Mouse (Mus musculus): ENCODE data around the gene Hadhb. TPM values are rescaled to one million over a fixed set of nuclear protein-coding genes. Genes with fewer than 3 reads are reported as not detected.

Gene Hadhb
- total RNA-seq (2014; fragmentation: Nextera tagmentation) (108 and 135 TPM in 2 replicates), total RNA-seq (2017) (79.1 and 83.8 TPM in 2 replicates)

DNA sequence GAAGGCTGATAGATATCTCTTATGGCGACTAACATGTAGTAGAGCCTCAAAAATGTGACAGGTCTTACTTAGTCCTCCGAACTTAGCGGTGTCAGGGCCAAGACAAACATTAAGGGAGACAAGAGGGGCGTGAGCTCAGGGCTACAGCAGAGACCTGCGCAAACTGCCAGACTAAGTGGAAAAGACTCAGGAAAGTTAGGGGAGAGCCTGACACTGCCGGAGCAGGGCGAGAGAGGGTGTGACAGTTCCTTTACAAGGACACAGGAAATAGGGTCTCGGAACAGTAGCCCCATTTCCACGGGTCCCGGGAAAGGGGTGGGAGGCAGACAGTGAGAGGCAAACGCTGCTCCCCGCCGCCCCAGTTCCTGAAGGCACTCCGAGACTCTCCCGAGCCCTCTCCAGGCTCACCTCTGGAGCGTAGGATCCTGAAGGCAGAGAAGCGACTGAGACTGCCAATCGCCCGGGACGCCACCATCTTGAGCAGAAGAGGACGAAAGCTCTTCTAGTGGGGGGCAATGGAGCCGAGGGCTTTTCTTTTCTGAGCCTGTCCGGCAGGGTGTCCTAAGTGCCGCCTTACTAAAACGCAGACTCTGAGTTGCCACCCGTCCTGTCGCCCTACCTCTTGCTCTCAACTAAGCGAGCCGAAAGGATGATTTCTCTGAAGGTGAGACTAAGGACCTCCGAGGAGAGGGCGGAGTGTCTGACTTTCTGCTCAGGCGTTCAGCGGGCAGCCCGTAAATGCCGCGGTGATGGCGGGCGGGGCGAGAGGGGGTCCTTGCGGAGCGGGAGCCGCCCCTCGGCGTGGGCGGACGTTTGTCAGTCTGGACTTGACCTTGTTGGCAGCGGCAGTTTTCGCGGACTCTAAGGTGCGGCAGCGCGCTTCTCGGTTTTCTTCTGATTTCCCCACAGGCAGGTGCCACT, at the start of gene Hadhb, which contains the start of gene Hadha:
Hadhb (plus strand) TSS at position 775 of the 921 bp plus-strand sequence.
Hadha (minus strand) TSS at position 689 of the 921 bp plus-strand sequence.
- ATAC-seq (replicated peaks; ENCODE audit: poor library complexity, severe bottlenecking): peak; percentile 91

GRCm38 (mm10) chr5:30105668-30106300, 49.3 kb upstream of the Hadhb start, which contains the start of gene 3110082J24Rik:
Gene 3110082J24Rik, minus strand, starts transcription at chr5:30106086.
- no peak for ATAC-seq (replicated peaks; ENCODE audit: poor library complexity, severe bottlenecking)

DNA sequence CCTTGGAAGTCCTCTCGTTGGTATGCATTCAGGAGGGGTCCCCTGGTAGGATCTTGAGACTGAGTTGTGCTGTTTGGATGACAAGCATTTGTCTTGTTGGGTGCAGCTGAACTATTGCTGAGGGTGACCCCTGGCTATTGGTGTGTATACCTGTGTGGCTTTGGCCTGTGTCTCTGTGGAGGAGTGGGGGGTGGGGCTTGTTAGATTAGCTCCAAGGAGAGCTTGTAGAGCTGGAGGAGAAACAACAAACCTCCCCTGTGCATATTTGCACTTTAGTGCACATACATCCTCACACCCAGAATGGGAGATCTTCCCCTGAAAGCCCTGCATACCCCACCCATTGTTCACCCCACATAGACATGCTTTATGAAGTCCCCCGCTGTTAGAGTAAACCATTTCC, 48.3 kb upstream of the Hadhb start:
- no peak for ATAC-seq (replicated peaks; ENCODE audit: poor library complexity, severe bottlenecking)

DNA sequence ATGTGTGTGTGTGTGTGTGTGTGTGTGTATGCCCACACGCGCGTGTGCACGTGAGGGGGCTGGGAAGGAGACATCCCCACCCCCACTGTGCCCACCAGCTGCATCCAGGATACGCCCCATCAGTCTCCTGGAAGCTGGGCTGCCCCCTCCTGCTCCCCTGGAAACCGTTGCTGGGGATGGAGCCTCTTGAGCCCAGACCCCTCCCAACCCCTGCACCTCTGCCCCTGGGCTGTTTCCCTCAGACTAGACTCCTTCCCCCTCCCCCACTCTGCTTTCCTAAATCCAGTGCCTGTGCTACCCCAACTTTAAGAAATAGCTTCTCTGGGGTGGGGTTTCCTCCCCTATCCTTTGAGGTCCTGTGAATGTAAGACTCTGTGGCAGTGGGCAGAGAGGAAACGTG, 47.9 kb upstream of the Hadhb start:
- no peak for ATAC-seq (replicated peaks; ENCODE audit: poor library complexity, severe bottlenecking)

GRCm38 (mm10) chr5:30107611-30108041, 47.4 kb upstream of the Hadhb start:
- no peak for ATAC-seq (replicated peaks; ENCODE audit: poor library complexity, severe bottlenecking)

GRCm38 (mm10) chr5:30108233-30108632, 46.8 kb upstream of the Hadhb start:
- ATAC-seq (replicated peaks; ENCODE audit: poor library complexity, severe bottlenecking): no peak

- no peak for ATAC-seq (replicated peaks; ENCODE audit: poor library complexity, severe bottlenecking)
These were observed 45.1 kb upstream of the Hadhb start for GRCm38 (mm10) chr5:30109899-30110298.

- no peak for ATAC-seq (replicated peaks; ENCODE audit: poor library complexity, severe bottlenecking)
These were observed 44.5 kb upstream of the Hadhb start for GRCm38 (mm10) chr5:30110371-30111060.

- peak; percentile 43 for ATAC-seq (replicated peaks; ENCODE audit: poor library complexity, severe bottlenecking)
These were observed 43.9 kb upstream of the Hadhb start for GRCm38 (mm10) chr5:30111126-30111525.

GRCm38 (mm10) chr5:30111771-30112170, 43.3 kb upstream of the Hadhb start:
- no peak for ATAC-seq (replicated peaks; ENCODE audit: poor library complexity, severe bottlenecking)

DNA sequence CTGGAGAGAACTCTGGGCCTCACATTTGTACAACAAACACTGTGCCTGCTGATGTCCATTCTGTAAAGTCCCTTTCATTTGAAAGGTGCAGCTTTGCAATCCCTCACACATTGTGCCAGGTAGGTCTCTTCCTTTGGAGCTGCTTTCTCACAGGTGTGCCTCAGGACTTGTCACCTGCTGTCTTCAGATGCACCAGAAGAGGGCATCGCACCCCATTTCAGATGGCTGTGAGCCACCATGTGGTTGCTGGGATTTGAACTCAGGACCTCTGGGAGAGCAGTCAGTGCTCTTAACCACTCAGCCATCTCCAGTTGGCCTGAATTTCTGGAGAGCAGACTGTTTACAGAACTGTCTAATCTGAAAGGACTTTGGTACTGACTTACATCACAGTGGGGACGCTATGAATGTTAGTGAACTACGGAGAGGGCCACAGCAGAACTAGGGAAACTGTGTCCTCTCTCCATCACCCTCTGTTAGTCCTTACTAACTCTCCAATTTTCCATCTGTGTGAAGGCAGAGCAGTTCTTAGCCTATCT, 42.4 kb upstream of the Hadhb start:
- ATAC-seq (replicated peaks; ENCODE audit: poor library complexity, severe bottlenecking): no peak

DNA sequence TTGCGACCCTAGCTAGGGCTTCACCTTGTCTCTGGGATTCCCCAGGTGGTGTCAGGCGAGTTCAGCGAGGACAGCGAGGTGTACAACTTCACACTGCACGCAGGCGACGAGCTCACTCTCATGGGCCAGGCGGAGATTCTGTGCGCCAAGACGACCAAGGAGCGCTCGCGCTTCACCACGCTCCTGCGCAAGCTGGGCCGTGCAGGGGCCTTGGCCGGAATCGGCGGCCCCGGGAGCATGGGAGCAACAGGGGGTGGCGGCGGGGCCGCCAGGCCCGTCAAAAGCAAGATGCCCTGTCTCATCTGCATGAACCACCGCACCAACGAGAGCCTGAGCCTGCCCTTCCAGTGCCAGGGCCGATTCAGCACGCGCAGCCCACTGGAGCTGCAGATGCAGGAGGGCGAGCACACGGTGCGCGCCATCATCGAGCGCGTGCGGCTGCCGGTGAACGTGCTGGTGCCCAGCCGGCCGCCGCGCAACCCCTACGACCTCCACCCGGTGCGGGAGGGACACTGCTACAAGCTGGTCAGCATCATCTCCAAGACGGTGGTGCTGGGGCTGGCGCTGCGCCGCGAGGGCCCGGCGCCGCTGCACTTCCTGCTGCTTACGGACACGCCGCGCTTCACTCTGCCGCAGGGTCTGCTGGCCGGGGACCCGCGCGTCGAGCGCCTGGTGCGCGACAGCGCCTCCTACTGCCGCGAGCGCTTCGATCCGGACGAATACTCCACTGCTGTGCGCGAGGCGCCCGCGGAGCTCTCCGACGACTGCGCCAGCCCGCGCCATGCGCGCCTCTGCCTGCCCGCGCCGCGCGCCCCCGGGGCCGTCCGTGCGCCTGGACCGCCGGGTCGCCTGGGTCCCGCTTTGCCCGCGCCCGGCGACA, 40.9 kb upstream of the Hadhb start:
- peak; percentile 79 for ATAC-seq (replicated peaks; ENCODE audit: poor library complexity, severe bottlenecking)

- no peak for ATAC-seq (replicated peaks; ENCODE audit: poor library complexity, severe bottlenecking)
These were observed 40.3 kb upstream of the Hadhb start for GRCm38 (mm10) chr5:30114761-30115140.

- ATAC-seq (replicated peaks; ENCODE audit: poor library complexity, severe bottlenecking): no peak
These were observed 39.3 kb upstream of the Hadhb start for GRCm38 (mm10) chr5:30115718-30116117.

DNA sequence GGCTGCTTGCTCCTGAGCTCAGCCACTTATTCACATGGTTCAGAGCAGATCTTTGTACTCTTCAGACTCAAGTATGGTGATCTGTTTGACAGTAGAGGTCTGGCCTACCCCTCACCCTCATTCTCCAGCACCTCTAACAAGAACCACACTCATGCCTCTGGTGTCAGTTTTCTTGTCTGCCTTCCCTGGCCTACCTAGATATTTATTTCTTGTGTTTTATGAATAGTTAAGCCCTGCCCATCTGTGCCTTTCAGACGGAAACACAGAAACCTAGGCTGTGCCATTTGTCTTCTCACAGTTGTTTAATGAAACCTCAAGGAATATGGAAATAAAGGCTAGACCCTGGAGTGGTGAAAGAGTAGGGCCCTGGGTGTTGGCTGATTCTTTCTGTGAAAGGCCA, 37.0 kb upstream of the Hadhb start:
- ATAC-seq (replicated peaks; ENCODE audit: poor library complexity, severe bottlenecking): no peak

DNA sequence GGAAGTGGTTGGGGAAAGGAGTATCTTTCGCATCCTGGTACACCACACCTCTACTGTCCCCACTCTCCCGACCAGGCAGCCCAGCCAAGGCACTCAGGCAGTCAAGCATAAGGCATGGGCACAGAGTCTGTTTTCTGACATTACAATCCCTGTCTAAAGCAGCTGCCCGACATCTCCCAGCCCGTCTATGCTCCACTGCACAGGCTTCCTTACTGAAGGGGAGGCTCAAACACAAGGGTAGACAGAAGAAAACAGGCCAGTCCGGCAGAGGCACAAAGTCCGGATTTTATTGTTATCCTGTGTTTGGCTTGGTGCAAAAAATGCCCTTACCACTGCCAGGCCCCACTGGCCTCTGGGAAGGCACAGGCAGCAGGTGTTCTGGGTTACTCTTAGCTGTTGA, 35.9 kb upstream of the Hadhb start:
- no peak for ATAC-seq (replicated peaks; ENCODE audit: poor library complexity, severe bottlenecking)

DNA sequence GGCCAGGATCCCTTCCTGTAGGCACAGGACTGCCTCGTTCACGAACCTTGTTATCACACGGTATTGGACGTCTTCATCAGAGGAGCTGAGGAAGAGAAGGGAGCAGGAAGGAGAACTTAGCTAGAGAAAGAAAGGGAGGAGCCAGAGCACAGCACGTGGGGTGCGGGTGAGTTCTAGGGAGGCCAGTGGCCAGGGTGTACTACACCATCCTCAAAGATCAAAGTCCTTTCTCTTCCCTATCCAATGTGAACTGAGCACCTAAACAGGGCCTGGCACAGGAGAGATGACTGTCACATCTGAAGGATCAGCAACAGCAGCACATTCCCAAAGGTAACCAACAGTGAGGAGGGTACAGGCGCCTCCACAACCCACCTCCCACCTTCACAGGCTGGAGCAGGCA, 34.9 kb upstream of the Hadhb start:
- no peak for ATAC-seq (replicated peaks; ENCODE audit: poor library complexity, severe bottlenecking)

DNA sequence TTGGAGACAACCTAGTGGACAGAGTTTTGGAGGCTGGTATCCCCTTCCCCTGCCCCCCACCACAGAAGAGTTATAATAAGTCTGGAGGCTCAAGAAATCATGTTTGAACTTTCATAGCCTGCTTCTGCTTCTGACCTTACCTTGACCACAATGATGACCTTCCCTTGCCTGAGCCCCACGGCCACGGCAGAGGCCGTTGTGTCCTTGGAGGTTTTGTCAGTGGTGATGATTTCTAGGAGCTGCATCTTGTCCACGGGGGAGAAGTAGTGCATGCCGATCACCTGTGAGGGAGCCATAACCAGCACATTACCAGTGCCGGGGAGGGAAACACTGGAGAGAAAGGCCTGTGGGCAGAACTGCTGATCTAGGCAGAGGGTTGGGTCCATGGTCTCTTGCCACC, 32.6 kb upstream of the Hadhb start:
- ATAC-seq (replicated peaks; ENCODE audit: poor library complexity, severe bottlenecking): no peak

GRCm38 (mm10) chr5:30125587-30125986, 29.5 kb upstream of the Hadhb start:
- peak; percentile 84 for ATAC-seq (replicated peaks; ENCODE audit: poor library complexity, severe bottlenecking)

DNA sequence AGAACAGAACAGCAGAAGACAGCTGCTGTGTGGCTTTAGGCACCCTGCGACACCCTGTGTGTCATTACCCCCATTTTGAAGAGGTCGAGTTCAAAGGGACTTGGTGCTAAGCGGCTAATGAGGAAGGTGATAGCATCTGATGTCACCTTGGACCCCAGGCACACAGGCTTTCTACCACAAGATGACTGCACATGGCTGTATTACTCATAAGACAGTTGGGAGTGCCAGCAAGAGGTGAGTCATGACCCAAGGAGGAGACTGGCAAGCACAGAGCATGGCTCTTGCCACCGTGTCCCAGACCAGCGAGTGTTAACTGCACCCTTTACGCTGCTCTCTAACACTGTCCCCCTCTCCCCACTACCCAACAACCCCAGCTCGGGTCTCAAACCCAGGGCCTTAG, 28.3 kb upstream of the Hadhb start:
- ATAC-seq (replicated peaks; ENCODE audit: poor library complexity, severe bottlenecking): no peak
